Mouse (Mus musculus) kidney, adult 2 months (tissue): ENCODE measurements at regions not wholly inside any gene's neighbourhood (a gene's known extent, or its start where the extent isn't known, plus 50 kb on each side); places are given as distances from the start of the nearest gene placed in this dataset.

Experiments used
- CTCF ChIP-seq: fragments of 200-500 bp; conservative IDR thresholded peaks from 2 replicates; pipeline ENCODE4 v1.5.1; 2011; ENCODE audit warnings: low read depth, mild to moderate bottlenecking, control low read depth, low read length, moderate library complexity, mixed read lengths; ENCODE audit not compliant: insufficient read depth, insufficient read length
- POLR2A ChIP-seq: fragments of 200-500 bp; IDR thresholded peaks from one replicate; pipeline ENCODE4 v1.6.1; 2011; ENCODE audit warnings: low read depth, low read length, control low read depth

DNA sequence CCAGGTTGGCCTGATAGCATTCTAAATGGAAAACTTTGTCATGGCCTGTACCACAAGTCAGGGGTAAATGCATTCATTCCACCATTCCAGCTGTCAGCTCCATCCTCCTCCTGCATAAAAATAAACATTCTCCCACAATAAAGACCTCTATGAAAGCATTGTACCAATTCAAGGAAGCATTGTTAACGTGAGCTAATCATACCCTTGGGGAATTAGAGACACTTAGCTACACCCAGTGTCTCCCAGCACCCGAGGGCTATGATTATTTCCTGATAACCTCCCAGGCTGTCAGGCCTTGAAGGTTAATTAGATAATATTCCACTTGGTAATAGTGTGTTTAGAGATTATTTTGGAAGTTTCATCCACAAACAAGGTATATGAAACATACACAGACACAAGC lies 182.1 kb downstream of the Ppp1r3a start:
- TF ChIP-seq POLR2A (no peak), CTCF (no peak)
